Mouse (Mus musculus) mesoderm, embryonic 11.5 days (tissue): ENCODE results near the gene Cenpv.
"Not testable (repeated sequence)": the region's sequence is repeated elsewhere in the genome, so short reads cannot be mapped to it uniquely, and the experiment has no call there.

ENCODE experiments used
- DNase-seq: peaks from one replicate; pipeline ENCODE4 v3.0.0-alpha.2; 2012; ENCODE audit warnings: low read depth, low spot score

The Cenpv gene

GRCm38 (mm10) chr11:62508816-62509215, 30.2 kb downstream of the Cenpv start:
- DNase-seq, result not testable (repeated sequence)

GRCm38 (mm10) chr11:62508365-62508764, 30.7 kb downstream of the Cenpv start:
- not testable (repeated sequence) for DNase-seq

- DNase-seq, result no peak
These were observed 31.4 kb downstream of the Cenpv start for GRCm38 (mm10) chr11:62507683-62508082.

- no peak for DNase-seq
These were observed 38.5 kb downstream of the Cenpv start for GRCm38 (mm10) chr11:62500529-62500928.

DNA sequence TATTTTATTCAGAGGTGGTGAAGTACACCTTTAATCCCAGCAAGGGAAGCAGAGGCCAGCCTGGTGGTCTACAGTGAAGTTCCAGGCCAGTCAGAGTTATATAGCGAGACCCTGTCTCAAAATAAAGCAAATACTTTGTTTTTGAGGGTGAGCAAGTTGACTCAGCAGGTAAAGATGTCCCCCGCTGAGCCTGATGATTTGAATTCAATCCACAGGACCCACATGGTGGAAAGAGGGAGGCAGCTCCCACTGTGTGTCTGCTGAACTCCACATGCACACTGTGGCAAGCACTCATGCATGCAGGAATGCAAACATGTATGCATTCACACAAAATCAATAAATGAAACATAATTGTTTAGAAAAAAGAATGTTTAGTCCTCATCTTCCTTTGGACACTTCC, 40.3 kb downstream of the Cenpv start:
- DNase-seq, result no peak

GRCm38 (mm10) chr11:62497181-62497580, 41.9 kb downstream of the Cenpv start:
- DNase-seq, result no peak

- DNase-seq, result peak; percentile 46
These were observed 42.8 kb downstream of the Cenpv start for GRCm38 (mm10) chr11:62496151-62496715.

- DNase-seq, result peak; percentile 9
These were observed 43.7 kb downstream of the Cenpv start for GRCm38 (mm10) chr11:62495276-62495801.

- peak; percentile 68 for DNase-seq
These were observed 44.2 kb downstream of the Cenpv start for GRCm38 (mm10) chr11:62494754-62495275.

GRCm38 (mm10) chr11:62493701-62494100, 45.4 kb downstream of the Cenpv start:
- no peak for DNase-seq

DNA sequence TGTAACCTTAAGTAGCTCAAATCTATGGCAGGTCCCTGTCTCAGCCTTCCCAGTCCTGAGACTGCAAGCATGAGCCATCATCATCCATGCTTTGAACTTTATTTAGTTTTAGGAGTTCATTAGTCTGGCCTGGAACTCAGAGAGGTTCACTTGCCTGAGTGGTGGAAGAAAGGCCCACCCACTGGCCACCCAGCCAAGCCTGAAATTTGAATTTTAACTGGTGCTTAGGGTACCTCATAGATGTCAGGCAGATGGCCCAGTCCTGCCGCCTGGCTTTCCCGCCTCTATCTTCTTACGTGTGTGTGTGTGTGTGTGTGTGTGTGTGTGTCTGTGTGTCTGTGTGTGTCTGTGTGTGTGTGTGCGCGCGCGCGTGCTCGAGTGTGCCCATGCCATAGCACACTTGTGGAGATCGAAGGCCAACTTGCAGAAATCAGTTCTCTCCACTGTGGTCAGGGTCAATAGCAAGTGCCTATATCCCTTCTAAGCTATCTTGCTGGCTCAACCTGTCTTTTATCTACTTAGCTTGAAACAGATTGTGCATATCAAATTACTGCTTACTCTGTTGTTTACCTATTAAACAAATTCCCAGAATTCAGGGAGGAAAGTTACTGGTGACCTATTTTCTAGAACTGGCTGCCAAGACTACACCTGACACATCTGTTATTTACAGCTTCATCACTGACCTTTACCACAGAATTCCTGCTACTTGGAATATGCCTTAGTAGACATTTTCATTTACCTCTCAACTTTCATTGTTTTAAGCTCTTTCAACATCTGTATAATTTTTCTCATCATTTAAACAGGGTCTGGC, 51.3 kb downstream of the Cenpv start:
- no peak for DNase-seq

- DNase-seq, result no peak
These were observed 52.1 kb downstream of the Cenpv start for GRCm38 (mm10) chr11:62486949-62487348.

DNA sequence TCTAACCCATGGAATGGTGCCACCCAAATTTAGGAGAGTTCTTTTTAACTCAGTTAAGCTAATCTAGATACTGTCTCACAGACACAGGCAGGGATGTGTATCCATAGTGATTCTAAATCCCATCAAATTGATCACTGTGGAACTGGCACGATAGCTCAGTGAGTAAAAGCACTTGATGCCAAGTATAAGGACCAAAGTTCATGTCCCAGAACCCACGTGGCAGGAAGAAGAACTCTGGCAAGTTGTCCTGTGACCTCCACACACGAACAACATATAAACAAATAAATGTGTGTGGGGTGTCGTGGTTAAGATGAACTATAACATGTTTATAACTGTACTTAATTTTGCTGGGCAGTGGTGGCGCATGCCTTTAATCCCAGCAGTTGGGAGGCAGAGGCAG, 59.5 kb downstream of the Cenpv start:
- no peak for DNase-seq

GRCm38 (mm10) chr11:62478931-62479330, 60.1 kb downstream of the Cenpv start:
- DNase-seq, result no peak

DNA sequence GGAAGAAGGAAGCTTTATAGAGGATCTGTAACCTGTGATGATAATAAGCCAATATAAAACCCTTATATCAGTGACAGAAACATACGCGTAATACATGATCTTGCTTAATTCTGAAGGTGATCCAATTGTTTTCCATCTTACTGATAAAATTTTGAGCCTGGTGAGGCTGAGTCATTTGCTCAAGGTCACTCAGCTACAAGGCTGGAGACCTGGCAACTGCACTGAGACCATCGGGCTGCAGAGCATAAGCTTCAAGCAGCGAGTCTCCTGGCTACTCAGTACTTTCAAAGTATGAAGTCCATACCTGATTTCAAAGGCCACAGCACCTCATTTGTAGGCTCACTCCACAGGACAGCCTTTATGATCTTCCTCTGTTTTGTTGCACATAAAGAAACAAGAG, 62.9 kb downstream of the Cenpv start:
- DNase-seq, result no peak
